Mouse (Mus musculus): ENCODE measurements around the gene Map2. TPM values are rescaled to one million over a fixed set of nuclear protein-coding genes. Genes with fewer than 3 reads are reported as not detected.

The Map2 gene
- polyA plus RNA-seq, 1 experiment from 2014 or later: 2.2 TPM

GRCm38 (mm10) chr1:66329534-66329933, 154.5 kb downstream of the Map2 start:
- Histone ChIP-seq H3K27me3 (replicated peaks; ENCODE audit: control insufficient read depth, insufficient read depth, low read length) (no peaks in the 10 kb centered on the region), H3K4me3 (ENCODE audit: low read depth, low read length) (no peak overlapping the region), H3K9ac (ENCODE audit: low read depth, low read length) (no peak overlapping the region), H3K4me2 (replicated peaks; ENCODE audit: low read depth) (no peak overlapping the region), H3K27ac (ENCODE audit: low read depth, low read length) (no peak overlapping the region), H3K4me1 (replicated peaks; ENCODE audit: control insufficient read depth, insufficient read depth, low read length) (no peaks in the 10 kb centered on the region), H3K36me3 (ENCODE audit: control insufficient read depth, insufficient read depth) (no peaks in the 10 kb centered on the region), H3K9me3 (ENCODE audit: control insufficient read depth) (no peaks in the 10 kb centered on the region)
- 0 out of 2 replicates have a peak, but pooled peaks have one; percentile 2 for TF ChIP-seq CTCF (IDR thresholded peaks at IDR 0.05; ENCODE audit: low read depth)
- ATAC-seq: no peak

- TF ChIP-seq CTCF (IDR thresholded peaks at IDR 0.05; ENCODE audit: low read depth): no peak
- whole genome bisulfite sequencing: 71% methylated on average over 2 of the region's 2 CpGs
- H3K9me3 ChIP-seq (ENCODE audit: control insufficient read depth): no peaks in the 10 kb centered on the region
- no peak overlapping the region for H3K4me3 ChIP-seq (ENCODE audit: low read depth, low read length)
- no peak overlapping the region for H3K9ac ChIP-seq (ENCODE audit: low read depth, low read length)
- no peaks in the 10 kb centered on the region for H3K36me3 ChIP-seq (ENCODE audit: control insufficient read depth, insufficient read depth)
- H3K27me3 ChIP-seq (replicated peaks; ENCODE audit: control insufficient read depth, insufficient read depth, low read length): no peaks in the 10 kb centered on the region
- H3K4me1 ChIP-seq (replicated peaks; ENCODE audit: control insufficient read depth, insufficient read depth, low read length): no peaks in the 10 kb centered on the region
- H3K27ac ChIP-seq (ENCODE audit: low read depth, low read length): no peak overlapping the region
- no peak overlapping the region for H3K4me2 ChIP-seq (replicated peaks; ENCODE audit: low read depth)
- ATAC-seq: no peak
Observed at GRCm38 (mm10) chr1:66335724-66336284, 160.7 kb downstream of the Map2 start.

DNA sequence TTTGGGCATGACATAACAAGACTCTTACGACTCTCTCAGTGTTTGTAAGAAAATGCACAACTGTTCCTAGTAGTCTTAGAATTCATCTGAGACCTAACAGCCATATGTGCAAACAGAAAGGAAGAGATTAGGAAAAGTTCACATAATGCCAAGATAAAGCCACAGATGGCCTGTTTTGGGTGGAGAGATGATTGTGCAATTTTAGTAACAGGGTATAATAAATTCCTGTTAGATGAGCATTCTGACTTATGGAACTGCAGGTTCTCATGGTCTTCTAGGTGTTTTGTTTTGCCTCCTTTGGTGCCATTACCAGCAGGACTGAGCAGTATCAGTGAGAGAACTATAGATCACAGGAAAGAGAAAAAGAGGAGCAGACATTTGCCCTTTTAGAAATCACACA, 164.1 kb downstream of the Map2 start:
- no peaks in the 10 kb centered on the region for H3K9me3 ChIP-seq (ENCODE audit: control insufficient read depth)
- H3K4me3 ChIP-seq (ENCODE audit: low read depth, low read length): no peak overlapping the region
- H3K4me1 ChIP-seq (replicated peaks; ENCODE audit: control insufficient read depth, insufficient read depth, low read length): no peaks in the 10 kb centered on the region
- H3K4me2 ChIP-seq (replicated peaks; ENCODE audit: low read depth): no peak overlapping the region
- no peaks in the 10 kb centered on the region for H3K27me3 ChIP-seq (replicated peaks; ENCODE audit: control insufficient read depth, insufficient read depth, low read length)
- H3K27ac ChIP-seq (ENCODE audit: low read depth, low read length): no peak overlapping the region
- WGBS: 47% methylated on average over 1 of the region's 1 CpGs
- no peak overlapping the region for H3K9ac ChIP-seq (ENCODE audit: low read depth, low read length)
- H3K36me3 ChIP-seq (ENCODE audit: control insufficient read depth, insufficient read depth): no peaks in the 10 kb centered on the region
- no peak for TF ChIP-seq CTCF (IDR thresholded peaks at IDR 0.05; ENCODE audit: low read depth)
- ATAC-seq: no peak

DNA sequence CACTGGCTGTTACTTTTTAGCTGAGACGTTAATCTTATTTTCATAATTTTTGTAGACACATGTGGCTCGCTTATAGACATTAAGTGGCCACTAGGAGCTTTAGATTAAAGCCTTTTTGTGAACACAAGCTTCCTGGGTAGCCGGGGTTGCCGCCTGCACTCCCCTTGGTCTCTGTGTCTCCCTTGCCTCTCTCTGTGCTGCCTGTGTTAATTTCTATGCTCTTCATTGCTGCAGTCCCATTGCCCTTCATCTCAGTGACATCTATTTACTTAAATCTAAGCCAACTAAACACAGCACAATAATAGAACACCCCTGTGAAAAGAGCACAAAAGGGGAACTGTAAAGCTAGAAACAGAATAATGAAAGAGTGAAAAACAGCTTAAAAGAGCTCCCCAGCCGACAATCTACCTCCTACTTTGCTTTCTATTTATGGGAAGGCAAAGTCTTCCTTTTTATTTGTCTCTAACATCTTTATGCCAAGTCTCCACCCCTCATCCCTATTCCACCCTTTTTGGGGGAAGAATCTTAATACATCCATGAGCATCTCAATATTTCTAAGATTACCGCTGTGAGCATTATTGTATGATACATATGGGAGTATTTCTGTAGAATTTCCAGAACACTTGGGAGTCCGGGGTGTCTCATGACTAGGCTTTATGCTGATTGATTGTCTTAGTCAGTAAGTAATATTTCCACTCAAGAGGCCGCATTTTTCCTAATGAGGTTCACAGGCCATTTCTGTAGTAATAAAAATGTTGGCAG, 173.5 kb downstream of the Map2 start:
- H3K9me3 ChIP-seq (ENCODE audit: control insufficient read depth): no peaks in the 10 kb centered on the region
- no peak overlapping the region for H3K4me2 ChIP-seq (replicated peaks; ENCODE audit: low read depth)
- WGBS: 60% methylated on average over 8 of the region's 8 CpGs
- H3K9ac ChIP-seq (ENCODE audit: low read depth, low read length): no peak overlapping the region
- no peaks in the 10 kb centered on the region for H3K36me3 ChIP-seq (ENCODE audit: control insufficient read depth, insufficient read depth)
- no peak for TF ChIP-seq CTCF (IDR thresholded peaks at IDR 0.05; ENCODE audit: low read depth)
- no peak for ATAC-seq
- H3K27ac ChIP-seq (ENCODE audit: low read depth, low read length): no peak overlapping the region
- H3K4me1 ChIP-seq (replicated peaks; ENCODE audit: control insufficient read depth, insufficient read depth, low read length): no peaks in the 10 kb centered on the region
- H3K27me3 ChIP-seq (replicated peaks; ENCODE audit: control insufficient read depth, insufficient read depth, low read length): no peaks in the 10 kb centered on the region
- no peak overlapping the region for H3K4me3 ChIP-seq (ENCODE audit: low read depth, low read length)

GRCm38 (mm10) chr1:66349166-66349835, 174.2 kb downstream of the Map2 start:
- Histone ChIP-seq H3K4me3 (ENCODE audit: low read depth, low read length) (no peak overlapping the region), H3K4me1 (replicated peaks; ENCODE audit: control insufficient read depth, insufficient read depth, low read length) (no peaks in the 10 kb centered on the region), H3K9me3 (ENCODE audit: control insufficient read depth) (no peaks in the 10 kb centered on the region), H3K4me2 (replicated peaks; ENCODE audit: low read depth) (no peak overlapping the region), H3K9ac (ENCODE audit: low read depth, low read length) (no peak overlapping the region), H3K27ac (ENCODE audit: low read depth, low read length) (no peak overlapping the region), H3K36me3 (ENCODE audit: control insufficient read depth, insufficient read depth) (no peaks in the 10 kb centered on the region), H3K27me3 (replicated peaks; ENCODE audit: control insufficient read depth, insufficient read depth, low read length) (no peaks in the 10 kb centered on the region)
- WGBS: 84% methylated on average over 3 of the region's 3 CpGs
- TF ChIP-seq CTCF (IDR thresholded peaks at IDR 0.05; ENCODE audit: low read depth): no peak
- ATAC-seq: no peak

- Histone ChIP-seq H3K9me3 (ENCODE audit: control insufficient read depth) (no peaks in the 10 kb centered on the region), H3K27me3 (replicated peaks; ENCODE audit: control insufficient read depth, insufficient read depth, low read length) (no peaks in the 10 kb centered on the region), H3K36me3 (ENCODE audit: control insufficient read depth, insufficient read depth) (no peaks in the 10 kb centered on the region), H3K4me1 (replicated peaks; ENCODE audit: control insufficient read depth, insufficient read depth, low read length) (no peaks in the 10 kb centered on the region), H3K4me3 (ENCODE audit: low read depth, low read length) (no peak overlapping the region), H3K4me2 (replicated peaks; ENCODE audit: low read depth) (no peak overlapping the region), H3K27ac (ENCODE audit: low read depth, low read length) (no peak overlapping the region), H3K9ac (ENCODE audit: low read depth, low read length) (no peak overlapping the region)
- no peak for ATAC-seq
- TF ChIP-seq CTCF (IDR thresholded peaks at IDR 0.05; ENCODE audit: low read depth): no peak
Observed at GRCm38 (mm10) chr1:66351366-66351765, 176.3 kb downstream of the Map2 start.
